Comparison of ENCODE assay signal across 19 mouse cellular contexts in genomic region chr2:146117915-146118403, GRCm38 (mm10).
DNase-seq lines count a peak whose midpoint lies in the region; ATAC-seq lines count a peak whose summit lies in the region.
"Had no signal": no experiment of that assay in that cellular context is flagged by ENCODE, and none has a peak within 500 bp of the region (broad histone marks: within the 10 kb centered on the region; RNA-seq: fewer than 3 reads in every experiment).

No protein-coding gene starts in this region.

- peak overlapping the region; percentile 20; the same call in 1 of the 2 replicates for H3K4me3 ChIP-seq in hindbrain, embryonic 10.5 days
- H3K4me3 ChIP-seq in hindbrain, embryonic 14.5 days (replicated peaks; ENCODE audit: low read length): no peak overlapping the region
- no peak overlapping the region for H3K4me3 ChIP-seq in limb, embryonic 11.5 days (ENCODE audit: low read depth, low read length)
- H3K4me3 ChIP-seq in limb, embryonic 10.5 days: no peak overlapping the region
- H3K4me3 ChIP-seq in embryonic facial prominence, embryonic 14.5 days (ENCODE audit: low read depth, low read length): no peak overlapping the region
- H3K4me3 ChIP-seq: erythroblast, embryonic 14.5 days; heart, embryonic 15.5 days; liver, embryonic 13.5 days; megakaryocyte, embryonic 14.5 days; stomach, embryonic 15.5 days had no signal

- peak; percentile 80 for DNase-seq in hindbrain, embryonic 10.5 days (ENCODE audit: low spot score)
- no peak for DNase-seq in hindbrain, embryonic 14.5 days (ENCODE audit: low spot score)
- no peak for DNase-seq in limb, embryonic 11.5 days (ENCODE audit: low spot score)
- DNase-seq in limb, embryonic 10.5 days (ENCODE audit: low spot score): no peak
- peak; percentile 72 for DNase-seq in embryo, embryonic 10 days (ENCODE audit: low spot score)
- no peak for DNase-seq in embryonic facial prominence, embryonic 14.5 days (ENCODE audit: low spot score)
- DNase-seq in T-cell, adult 2 months (ENCODE audit: low spot score): no peak
- DNase-seq in right cerebral cortex, postnatal 10 days (ENCODE audit: low spot score in 2 of 2): no peak
- DNase-seq: B cell, adult 2 months; cerebellum, adult 11-12 months; heart, adult 18-20 months; kidney, postnatal 10 days; liver, embryonic 13.5 days; thymus, postnatal 14 days had no signal

- H3K36me3 ChIP-seq in hindbrain, embryonic 10.5 days: no peaks in the 10 kb centered on the region
- H3K36me3 ChIP-seq in hindbrain, embryonic 14.5 days (replicated peaks; ENCODE audit: control insufficient read depth, insufficient read depth): no peaks in the 10 kb centered on the region
- H3K36me3 ChIP-seq in limb, embryonic 11.5 days (ENCODE audit: control insufficient read depth, insufficient read depth, low read length): no peaks in the 10 kb centered on the region
- no peaks in the 10 kb centered on the region for H3K36me3 ChIP-seq in limb, embryonic 10.5 days
- H3K36me3 ChIP-seq in embryonic facial prominence, embryonic 14.5 days (ENCODE audit: control insufficient read depth, insufficient read depth, low read length): no peaks in the 10 kb centered on the region
- H3K36me3 ChIP-seq: heart, embryonic 15.5 days; liver, embryonic 13.5 days; stomach, embryonic 15.5 days had no signal

- H3K4me2 ChIP-seq in hindbrain, embryonic 14.5 days (replicated peaks): no peak overlapping the region
- no peak overlapping the region for H3K4me2 ChIP-seq in limb, embryonic 11.5 days (ENCODE audit: low read depth, severe bottlenecking)
- no peak overlapping the region for H3K4me2 ChIP-seq in embryonic facial prominence, embryonic 14.5 days (ENCODE audit: low read depth, low read length)
- H3K4me2 ChIP-seq: heart, embryonic 15.5 days; liver, embryonic 13.5 days; stomach, embryonic 15.5 days had no signal

- ATAC-seq in hindbrain, embryonic 14.5 days (ENCODE audit: low FRiP score): no peak; the same call in 1 of the 2 replicates
- 0 out of 2 replicates have a peak, but pooled peaks have one; percentile 11 for ATAC-seq in limb, embryonic 11.5 days (ENCODE audit: insufficient number of reproducible peaks, low FRiP score, low TSS enrichment, low read depth)
- peak; percentile 26; the same call in 1 of the 2 replicates for ATAC-seq in embryonic facial prominence, embryonic 14.5 days (ENCODE audit: low read depth)
- ATAC-seq: hindbrain, postnatal 0 days had no signal

- no peaks in the 10 kb centered on the region for H3K9me3 ChIP-seq in hindbrain, embryonic 10.5 days
- no peaks in the 10 kb centered on the region for H3K9me3 ChIP-seq in hindbrain, embryonic 14.5 days (ENCODE audit: control insufficient read depth, low read length)
- no peaks in the 10 kb centered on the region for H3K9me3 ChIP-seq in limb, embryonic 11.5 days (ENCODE audit: control insufficient read depth, low read length)
- H3K9me3 ChIP-seq in limb, embryonic 10.5 days (replicated peaks): no peaks in the 10 kb centered on the region
- H3K9me3 ChIP-seq in embryonic facial prominence, embryonic 14.5 days (ENCODE audit: control insufficient read depth, low read length): no peaks in the 10 kb centered on the region
- H3K9me3 ChIP-seq: heart, embryonic 15.5 days; liver, embryonic 13.5 days; megakaryocyte, embryonic 14.5 days; stomach, embryonic 15.5 days had no signal

- H3K4me1 ChIP-seq in hindbrain, embryonic 10.5 days (replicated peaks): peaks cover 35% of the 10 kb centered on the region
- H3K4me1 ChIP-seq in hindbrain, embryonic 14.5 days (replicated peaks; ENCODE audit: control insufficient read depth, insufficient read depth, low read length): 0 out of 2 replicates have a peak, but pooled peaks cover 6% of the 10 kb centered on the region
- 0 out of 2 replicates have a peak, but pooled peaks cover 3% of the 10 kb centered on the region for H3K4me1 ChIP-seq in limb, embryonic 11.5 days (ENCODE audit: control insufficient read depth, insufficient read depth, low read length)
- H3K4me1 ChIP-seq in limb, embryonic 10.5 days: peaks cover 13% of the 10 kb centered on the region
- H3K4me1 ChIP-seq in embryonic facial prominence, embryonic 14.5 days (ENCODE audit: control insufficient read depth, insufficient read depth, low read length): 0 out of 2 replicates have a peak, but pooled peaks cover 3% of the 10 kb centered on the region
- H3K4me1 ChIP-seq: heart, embryonic 15.5 days; liver, embryonic 13.5 days; stomach, embryonic 15.5 days had no signal

- peak overlapping the region; percentile 83 for H3K27ac ChIP-seq in hindbrain, embryonic 10.5 days
- no peak overlapping the region for H3K27ac ChIP-seq in hindbrain, embryonic 14.5 days
- H3K27ac ChIP-seq in limb, embryonic 11.5 days (replicated peaks; ENCODE audit: low read depth, low read length): no peak overlapping the region
- no peak overlapping the region for H3K27ac ChIP-seq in limb, embryonic 10.5 days
- H3K27ac ChIP-seq in embryonic facial prominence, embryonic 14.5 days (replicated peaks; ENCODE audit: low read depth, low read length): no peak overlapping the region
- H3K27ac ChIP-seq: heart, embryonic 15.5 days; hindbrain, postnatal 0 days; liver, embryonic 13.5 days; stomach, embryonic 15.5 days had no signal

- WGBS in hindbrain, embryonic 10.5 days: 20% methylated on average over 3 of the region's 3 CpGs
- 18% methylated on average over 3 of the region's 3 CpGs for WGBS in hindbrain, embryonic 14.5 days
- WGBS in limb, embryonic 11.5 days: 52% methylated on average over 3 of the region's 3 CpGs
- WGBS in limb, embryonic 10.5 days: 59% methylated on average over 3 of the region's 3 CpGs
- WGBS in embryonic facial prominence, embryonic 14.5 days: 42% methylated on average over 3 of the region's 3 CpGs

- peaks cover 16% of the 10 kb centered on the region for H3K27me3 ChIP-seq in hindbrain, embryonic 10.5 days (ENCODE audit: insufficient read depth, poor library complexity, severe bottlenecking)
- no peaks in the 10 kb centered on the region; the same call in 1 of the 2 replicates for H3K27me3 ChIP-seq in hindbrain, embryonic 14.5 days (ENCODE audit: control insufficient read depth, insufficient read depth, low read length)
- no peaks in the 10 kb centered on the region for H3K27me3 ChIP-seq in limb, embryonic 11.5 days (ENCODE audit: control insufficient read depth, insufficient read depth, low read length)
- H3K27me3 ChIP-seq in limb, embryonic 10.5 days (ENCODE audit: low read depth, poor library complexity, severe bottlenecking): no peaks in the 10 kb centered on the region
- H3K27me3 ChIP-seq in embryonic facial prominence, embryonic 14.5 days (replicated peaks; ENCODE audit: control insufficient read depth, insufficient read depth, low read length): no peaks in the 10 kb centered on the region
- H3K27me3 ChIP-seq: heart, embryonic 15.5 days; liver, embryonic 13.5 days; megakaryocyte, embryonic 14.5 days; stomach, embryonic 15.5 days had no signal

- no peak overlapping the region for H3K9ac ChIP-seq in hindbrain, embryonic 14.5 days
- no peak overlapping the region for H3K9ac ChIP-seq in limb, embryonic 11.5 days (ENCODE audit: low read length)
- no peak overlapping the region for H3K9ac ChIP-seq in embryonic facial prominence, embryonic 14.5 days (ENCODE audit: low read depth, low read length)
- H3K9ac ChIP-seq: heart, embryonic 15.5 days; liver, embryonic 13.5 days; stomach, embryonic 15.5 days had no signal

Comparison
In these comparisons a context has a peak if more than half of its experiments do, and no peak if none do; other contexts are left out.
1. DNase-seq: peak in hindbrain, embryonic 10.5 days (single experiment) and embryo, embryonic 10 days (single experiment); none in hindbrain, embryonic 14.5 days (single experiment), limb, embryonic 11.5 days (single experiment), limb, embryonic 10.5 days (single experiment), embryonic facial prominence, embryonic 14.5 days (single experiment), T-cell, adult 2 months (single experiment) and right cerebral cortex, postnatal 10 days (0 of 2).